Mouse (Mus musculus) CH12.LX (cell line): Measurements from ENCODE around the gene Ccdc103. TPM values are rescaled to one million over a fixed set of nuclear protein-coding genes. Genes with fewer than 3 reads are reported as not detected.

Source experiments
- DNase-seq: peaks from one replicate; pipeline ENCODE4 v3.0.0-alpha.2; 2013; ENCODE audit errors: extremely low read depth
- H3K27ac ChIP-seq: 2 replicates; pipeline ENCODE4 v1.5.1; 2012; ENCODE audit warnings: low read depth, mild to moderate bottlenecking, control low read depth, moderate library complexity; ENCODE audit not compliant: insufficient read depth
- H3K27me3 ChIP-seq: replicated peaks from 2 replicates; pipeline ENCODE3; 2012; ENCODE audit warnings: inconsistent platforms
- H3K36me3 ChIP-seq, 2 experiments: replicated peaks in 1 of 2; 2 replicates each; pipeline versions ENCODE3 to v1.6.1; 2012; ENCODE audit warnings: inconsistent platforms in 1 of 2, low read length in 1 of 2, mild to moderate bottlenecking in 1 of 2, mixed read lengths in 1 of 2, moderate library complexity in 1 of 2; ENCODE audit not compliant: control insufficient read depth in 1 of 2, insufficient read depth in 1 of 2
- H3K4me1 ChIP-seq, 2 experiments: 2 replicates each; pipeline ENCODE4 v1.6.1; 2012; ENCODE audit warnings: inconsistent platforms in 1 of 2, moderate library complexity in 1 of 2; ENCODE audit not compliant: insufficient read depth in 2 of 2, control insufficient read depth in 1 of 2
- H3K4me2 ChIP-seq: 2 replicates; pipeline ENCODE4 v1.6.1; 2012; ENCODE audit warnings: low read depth, mild to moderate bottlenecking, control low read depth; ENCODE audit not compliant: poor library complexity, insufficient read depth, severe bottlenecking
- H3K4me3 ChIP-seq, 3 experiments: fragments of 150-350 bp in 1 of 3; sonication (generic) in 1 of 3; replicated peaks in 1 of 3; 2 replicates each; pipeline versions ENCODE3 to v1.5.1; 2011 to 2012; ENCODE audit warnings: low read depth in 2 of 3, low read length in 2 of 3, mild to moderate bottlenecking in 2 of 3, moderate library complexity in 2 of 3, control low read depth in 1 of 3, improper control_type of control experiment in 1 of 3, inconsistent platforms in 1 of 3, mixed read lengths in 1 of 3; ENCODE audit not compliant: poor library complexity in 1 of 3
- H3K79me2 ChIP-seq: replicated peaks from 2 replicates; pipeline ENCODE4 v1.6.1; 2012; ENCODE audit warnings: mild to moderate bottlenecking, moderate library complexity; ENCODE audit not compliant: control insufficient read depth, poor library complexity, insufficient read depth, severe bottlenecking; ENCODE audit errors: extremely low read depth
- H3K9ac ChIP-seq: 2 replicates; pipeline ENCODE4 v1.6.1; 2012; ENCODE audit warnings: low read depth, mild to moderate bottlenecking, control low read depth, moderate library complexity; ENCODE audit not compliant: insufficient read depth
- H3K9me3 ChIP-seq: replicated peaks from 2 replicates; pipeline ENCODE3; 2012; ENCODE audit warnings: low read length, inconsistent platforms, mixed read lengths
- BHLHE40 ChIP-seq: IDR thresholded peaks from 2 replicates; pipeline ENCODE4 v1.6.1; 2011; ENCODE audit warnings: mild to moderate bottlenecking, low read depth, low read length, improper control_type of control experiment
- CHD1 ChIP-seq: IDR thresholded peaks from 2 replicates; pipeline ENCODE4 v1.6.1; 2012; ENCODE audit warnings: low read depth, low read length, improper control_type of control experiment, inconsistent platforms
- CHD2 ChIP-seq: IDR thresholded peaks from 2 replicates; pipeline ENCODE4 v1.6.1; 2011; ENCODE audit warnings: low read length, improper control_type of control experiment
- CTCF ChIP-seq, 2 experiments: IDR thresholded peaks in 1 of 2; conservative IDR thresholded peaks in 1 of 2; 2 replicates each; pipeline ENCODE4 v1.5.1; 2011 to 2012; ENCODE audit warnings: low read depth in 2 of 2, low read length in 2 of 2, improper control_type of control experiment in 1 of 2, inconsistent platforms in 1 of 2, mild to moderate bottlenecking in 1 of 2, moderate library complexity in 1 of 2
- E2F4 ChIP-seq: IDR thresholded peaks from 2 replicates; pipeline ENCODE4 v1.6.1; 2011; ENCODE audit warnings: low read depth, low read length, improper control_type of control experiment; ENCODE audit not compliant: insufficient replicate concordance
- ELF1 ChIP-seq: IDR thresholded peaks from 2 replicates; pipeline ENCODE4 v1.6.1; 2014; ENCODE audit warnings: low read depth, mild to moderate bottlenecking, inconsistent platforms, low read length, improper control_type of control experiment
- EP300 ChIP-seq: IDR thresholded peaks from 2 replicates; pipeline ENCODE4 v1.6.1; 2011; ENCODE audit warnings: low read length, improper control_type of control experiment
- ETS1 ChIP-seq: conservative IDR thresholded peaks from 2 replicates; pipeline ENCODE4 v1.6.1; 2012; ENCODE audit warnings: low read depth, mild to moderate bottlenecking, inconsistent platforms, low read length, improper control_type of control experiment, moderate library complexity
- GABPA ChIP-seq: IDR thresholded peaks from 2 replicates; pipeline ENCODE4 v1.6.1; 2012; ENCODE audit warnings: low read depth, low read length, improper control_type of control experiment, inconsistent platforms; ENCODE audit not compliant: insufficient replicate concordance
- HCFC1 ChIP-seq: IDR thresholded peaks from 2 replicates; pipeline ENCODE4 v1.6.1; 2012; ENCODE audit warnings: low read depth, mild to moderate bottlenecking, inconsistent platforms, low read length, improper control_type of control experiment
- IRF4 ChIP-seq: IDR thresholded peaks from 2 replicates; pipeline ENCODE4 v1.6.1; 2014; ENCODE audit warnings: low read depth, mild to moderate bottlenecking, inconsistent platforms, low read length, improper control_type of control experiment
- JUN ChIP-seq: IDR thresholded peaks from 2 replicates; pipeline ENCODE4 v1.6.1; 2011; ENCODE audit warnings: low read depth, mild to moderate bottlenecking, low read length, improper control_type of control experiment, moderate library complexity; ENCODE audit not compliant: insufficient read depth
- JUND ChIP-seq: conservative IDR thresholded peaks from 2 replicates; pipeline ENCODE4 v1.6.1; 2011; ENCODE audit warnings: low read depth, low read length, improper control_type of control experiment
- KAT2A ChIP-seq: IDR thresholded peaks from 2 replicates; pipeline ENCODE4 v1.6.1; 2012; ENCODE audit warnings: low read length, improper control_type of control experiment, inconsistent platforms; ENCODE audit not compliant: insufficient replicate concordance
- MAFK ChIP-seq: IDR thresholded peaks from 2 replicates; pipeline ENCODE4 v1.6.1; 2011; ENCODE audit warnings: low read length, improper control_type of control experiment; ENCODE audit not compliant: insufficient replicate concordance
- MAX ChIP-seq: IDR thresholded peaks from 2 replicates; pipeline ENCODE4 v1.6.1; 2011; ENCODE audit warnings: low read length, improper control_type of control experiment
- MAZ ChIP-seq: IDR thresholded peaks from 2 replicates; pipeline ENCODE4 v1.6.1; 2012; ENCODE audit warnings: low read depth, mild to moderate bottlenecking, inconsistent platforms, low read length, improper control_type of control experiment, moderate library complexity
- MEF2A ChIP-seq: IDR thresholded peaks from 2 replicates; pipeline ENCODE4 v1.6.1; 2014; ENCODE audit warnings: low read depth, mild to moderate bottlenecking, inconsistent platforms, low read length, improper control_type of control experiment, borderline replicate concordance
- MXI1 ChIP-seq: IDR thresholded peaks from 2 replicates; pipeline ENCODE4 v1.6.1; 2011; ENCODE audit warnings: mild to moderate bottlenecking, low read depth, low read length, improper control_type of control experiment
- MYC ChIP-seq: IDR thresholded peaks from 2 replicates; pipeline ENCODE4 v1.6.1; 2011; ENCODE audit warnings: low read depth, mild to moderate bottlenecking, improper control_type of control experiment, low read length
- NELFE ChIP-seq: IDR thresholded peaks from 2 replicates; pipeline ENCODE4 v1.6.1; 2011; ENCODE audit warnings: low read depth, low read length, improper control_type of control experiment
- NRF1 ChIP-seq: IDR thresholded peaks from 2 replicates; pipeline ENCODE4 v1.6.1; 2014; ENCODE audit warnings: low read depth, mild to moderate bottlenecking, inconsistent platforms, low read length, improper control_type of control experiment, moderate library complexity
- PAX5 ChIP-seq: IDR thresholded peaks from 2 replicates; pipeline ENCODE4 v1.6.1; 2012; ENCODE audit warnings: low read length, inconsistent platforms, mixed read lengths
- POLR2A ChIP-seq: IDR thresholded peaks from 2 replicates; pipeline ENCODE4 v1.6.1; 2011; ENCODE audit warnings: low read depth, mild to moderate bottlenecking, improper control_type of control experiment, low read length
- POLR2AphosphoS2 ChIP-seq: IDR thresholded peaks from 2 replicates; pipeline ENCODE4 v1.6.1; 2011; ENCODE audit warnings: low read depth, low read length, improper control_type of control experiment
- RAD21 ChIP-seq: IDR thresholded peaks from 2 replicates; pipeline ENCODE4 v1.6.1; 2011; ENCODE audit warnings: low read depth, mild to moderate bottlenecking, low read length, improper control_type of control experiment, moderate library complexity
- RCOR1 ChIP-seq: conservative IDR thresholded peaks from 2 replicates; pipeline ENCODE4 v1.6.1; 2012; ENCODE audit warnings: low read depth, mild to moderate bottlenecking, inconsistent platforms, low read length, improper control_type of control experiment
- SIN3A ChIP-seq: IDR thresholded peaks from 2 replicates; pipeline ENCODE4 v1.6.1; 2012; ENCODE audit warnings: low read length, improper control_type of control experiment, inconsistent platforms
- SMC3 ChIP-seq: IDR thresholded peaks from 2 replicates; pipeline ENCODE4 v1.6.1; 2011; ENCODE audit warnings: low read depth, low read length, improper control_type of control experiment
- TBP ChIP-seq: conservative IDR thresholded peaks from 2 replicates; pipeline ENCODE4 v1.6.1; 2011; ENCODE audit warnings: low read depth, low read length, improper control_type of control experiment
- TCF12 ChIP-seq: IDR thresholded peaks from 2 replicates; pipeline ENCODE4 v1.6.1; 2014; ENCODE audit warnings: low read depth, mild to moderate bottlenecking, inconsistent platforms, low read length, improper control_type of control experiment
- UBTF ChIP-seq: IDR thresholded peaks from 2 replicates; pipeline ENCODE4 v1.6.1; 2012; ENCODE audit warnings: low read depth, mild to moderate bottlenecking, inconsistent platforms, low read length, improper control_type of control experiment, moderate library complexity
- USF1 ChIP-seq: IDR thresholded peaks from 2 replicates; pipeline ENCODE4 v1.6.1; 2014; ENCODE audit warnings: low read depth, mild to moderate bottlenecking, inconsistent platforms, low read length, improper control_type of control experiment
- USF2 ChIP-seq: conservative IDR thresholded peaks from 2 replicates; pipeline ENCODE4 v1.6.1; 2011; ENCODE audit warnings: low read depth, low read length, improper control_type of control experiment
- ZC3H11A ChIP-seq: IDR thresholded peaks from 2 replicates; pipeline ENCODE4 v1.6.1; 2012; ENCODE audit warnings: low read depth, mild to moderate bottlenecking, inconsistent platforms, low read length, improper control_type of control experiment
- ZKSCAN1 ChIP-seq: IDR thresholded peaks from 2 replicates; pipeline ENCODE4 v1.6.1; 2012; ENCODE audit warnings: low read depth, inconsistent platforms, low read length, improper control_type of control experiment, borderline replicate concordance
- ZMIZ1 ChIP-seq: IDR thresholded peaks from 2 replicates; pipeline ENCODE4 v1.6.1; 2012; ENCODE audit warnings: low read depth, mild to moderate bottlenecking, inconsistent platforms, low read length, improper control_type of control experiment
- ZNF384 ChIP-seq: IDR thresholded peaks from 2 replicates; pipeline ENCODE4 v1.6.1; 2012; ENCODE audit warnings: low read depth, low read length, improper control_type of control experiment, inconsistent platforms
- dilution Hi-C: fragments of 300-500 bp; cut with MboI; formaldehyde crosslinking; loops from 2 replicates; pipeline ENCODE4 v1.14.3; 2020; ENCODE audit warnings: low sequenced_read_pairs; ENCODE audit not compliant: extremely low pct_unique_long_range_greater_than_20kb, extremely low pct_ligation_motif_present
- in situ Hi-C: fragments of 300-500 bp; cut with MboI; formaldehyde crosslinking; loops from 3 replicates; pipeline ENCODE4 v1.14.3; 2019; ENCODE audit warnings: low sequenced_read_pairs, low pct_ligation_motif_present, low pct_unique_long_range_greater_than_20kb, mixed read lengths
- polyA plus RNA-seq: library from polyadenylated mRNA; unstranded; fragments of >175 nt; gene quantifications from 2 replicates; pipeline ENCODE4 v1.2.1, GENCODE M21; 2012; ENCODE audit warnings: low read depth; ENCODE audit not compliant: insufficient read length
- total RNA-seq, 2 experiments: library from RNA; depleted of rRNA; stranded (reverse); fragments of 300-350 nt in 1 of 2; fragments of >200 nt in 1 of 2; gene quantifications; 2 replicates each; pipeline ENCODE4 v1.2.3; 2012 to 2014

The Ccdc103 gene
- total RNA-seq (2012; rRNA removed) (0.38 and 0.42 TPM in 2 replicates), total RNA-seq (2014; rRNA removed) (0.24 and 0.58 TPM in 2 replicates), polyA plus RNA-seq (0.20 TPM in 1 of 2 replicates, not detected in the other)

GRCm38 (mm10) chr11:102880585-102881313 is at the start of gene Ccdc103, which contains the start of gene Eftud2:
Gene Ccdc103 (plus strand): TSS chr11:102881204.
Gene Eftud2 (minus strand): TSS chr11:102880985.
- no peaks in the 10 kb centered on the region for H3K9me3 ChIP-seq
- TF ChIP-seq SIN3A (peak; percentile 99), TCF12 (peak; percentile 93), MYC (peak; percentile 93), ELF1 (peak; percentile 96), HCFC1 (peak; percentile 95), MAZ (peak; percentile 45; the same call in 1 of the 2 replicates), MAX (peak; percentile 100), MEF2A (peak; percentile 81), ZMIZ1 (peak; percentile 87), NRF1 (peak; percentile 65; the same call in 1 of the 2 replicates), ZKSCAN1 (no peak), KAT2A (peak; percentile 95), ZNF384 (no peak), PAX5 (no peak), MAFK (no peak), E2F4 (no peak), POLR2AphosphoS2 (peak; percentile 80; the same call in 1 of the 2 replicates), USF2 (peak; percentile 99), JUN (0 out of 2 replicates have a peak, but pooled peaks have one; percentile 7), UBTF (no peak), IRF4 (peak; percentile 67), TBP (peak; percentile 55; the same call in 1 of the 2 replicates), MXI1 (peak; percentile 98), USF1 (peak; percentile 99), SMC3 (no peak), CHD1 (no peak), JUND (no peak), CHD2 (peak; percentile 29; the same call in 1 of the 2 replicates), RCOR1 (peak; percentile 70; the same call in 1 of the 2 replicates), BHLHE40 (peak; percentile 81), POLR2A (peak; percentile 99), CTCF (conservative IDR thresholded peaks at IDR 0.05 in 1 of 2, IDR thresholded peaks at IDR 0.05 in 1 of 2; ENCODE audit: low read depth in 2 of 2, low read length in 2 of 2) (peak in 1 of 2 experiments; percentile 35; a peak in 2 of 4 replicates), GABPA (peak; percentile 23; the same call in 1 of the 2 replicates), ZC3H11A (no peak), ETS1 (no peak), NELFE (peak; percentile 99), EP300 (no peak), RAD21 (no peak)
- TF ChIP-seq, all 38 proteins: peak for 25

More at GRCm38 (mm10) chr11:102880585-102881313, at the start of gene Ccdc103, which contains the start of gene Eftud2:
- in situ Hi-C loops (no loop called here), dilution Hi-C loops (no loop called here)
- peaks cover 15 to 32% of the 10 kb centered on the region in 2 experiments for H3K36me3 ChIP-seq
- H3K4me3 ChIP-seq: peak within 1 kb of the TSS; percentile 65 to 93 (median 87)
- peaks cover 45% of the 10 kb centered on the region for H3K27me3 ChIP-seq
- H3K4me1 ChIP-seq: peaks cover 6 to 25% of the 10 kb centered on the region in 2 experiments
- peak within 1 kb of the TSS; percentile 98 for H3K4me2 ChIP-seq
- peak within 1 kb of the TSS; percentile 5; the same call in 1 of the 2 replicates for H3K27ac ChIP-seq
- DNase-seq: peak; percentile 94
- H3K9ac ChIP-seq: peak within 1 kb of the TSS; percentile 92
- peaks cover 30% of the 10 kb centered on the region for H3K79me2 ChIP-seq
